Mouse (Mus musculus): ENCODE measurements at regions not wholly inside any gene's neighbourhood (a gene's known extent, or its start where the extent isn't known, plus 50 kb on each side); places are given as distances from the start of the nearest gene placed in this dataset.

GRCm38 (mm10) chr1:90524641-90525220 is 78.0 kb upstream of the Cops8 start:
- TF ChIP-seq GATA1 (IDR thresholded peaks at IDR 0.05; ENCODE audit: low read length) = no peak
- no peak for TF ChIP-seq TAL1 (IDR thresholded peaks at IDR 0.05; ENCODE audit: low read length)

Data from erythroblast, embryonic 14.5 days (primary cell).